Mouse (Mus musculus) heart, embryonic 13.5 days (tissue): ENCODE data around the gene Ncapg2. TPM values are rescaled to one million over a fixed set of nuclear protein-coding genes. Genes with fewer than 3 reads are reported as not detected.

ENCODE experiments used
- ATAC-seq: fragments of 200-750 bp; cut with Nextera tagmentation; 2 replicates; pipeline ENCODE4 v1.8.0; 2017; ENCODE audit warnings: moderate TSS enrichment; ENCODE audit not compliant: insufficient number of reproducible peaks, low FRiP score, low TSS enrichment; ENCODE audit errors: extremely low read depth
- H3K27ac ChIP-seq: fragments of 300-500 bp; sonication (generic); replicated peaks from 2 replicates; pipeline ENCODE4 v1.5.1; 2015; ENCODE audit warnings: moderate library complexity, mild to moderate bottlenecking, inconsistent platforms
- H3K27me3 ChIP-seq: fragments of 300-500 bp; sonication (generic); replicated peaks from 2 replicates; pipeline ENCODE4 v1.6.1; 2015; ENCODE audit warnings: mild to moderate bottlenecking, inconsistent platforms
- H3K36me3 ChIP-seq: fragments of 300-500 bp; sonication (generic); 2 replicates; pipeline ENCODE4 v1.6.1; 2015; ENCODE audit warnings: mild to moderate bottlenecking, inconsistent platforms
- H3K4me1 ChIP-seq: fragments of 300-500 bp; sonication (generic); 2 replicates; pipeline ENCODE4 v1.6.1; 2015; ENCODE audit warnings: inconsistent platforms
- H3K4me2 ChIP-seq: fragments of 300-500 bp; sonication (generic); 2 replicates; pipeline ENCODE4 v1.6.1; 2015; ENCODE audit warnings: inconsistent platforms, mild to moderate bottlenecking, moderate library complexity
- H3K4me3 ChIP-seq: fragments of 300-500 bp; sonication (generic); 2 replicates; pipeline ENCODE4 v1.5.1; 2015; ENCODE audit warnings: moderate library complexity, mild to moderate bottlenecking, inconsistent platforms
- H3K9ac ChIP-seq: fragments of 300-500 bp; sonication (generic); 2 replicates; pipeline ENCODE4 v1.6.1; 2015; ENCODE audit warnings: inconsistent platforms, mild to moderate bottlenecking, moderate library complexity
- H3K9me3 ChIP-seq: fragments of 300-500 bp; sonication (generic); 2 replicates; pipeline ENCODE4 v1.6.1; 2016; ENCODE audit warnings: inconsistent platforms
- WGBS: fragments of 180-500 bp; shearing (Covaris S2); methylation state at CpG from one replicate; pipeline ENCODE4 v1.1.7; 2015; ENCODE audit warnings: mixed read lengths; 5-methylcytosine and 5-hydroxymethylcytosine counted together
- polyA plus RNA-seq: library from polyadenylated mRNA; unstranded; fragments of >200 nt; fragmentation: Nextera tagmentation; extraction: Ambion mirVana; gene quantifications from 2 replicates; pipeline ENCODE4 v1.2.1, GENCODE M21; 2015

Ncapg2 gene
- polyA plus RNA-seq, 1 experiment from 2014 or later, result 21.2 TPM

DNA sequence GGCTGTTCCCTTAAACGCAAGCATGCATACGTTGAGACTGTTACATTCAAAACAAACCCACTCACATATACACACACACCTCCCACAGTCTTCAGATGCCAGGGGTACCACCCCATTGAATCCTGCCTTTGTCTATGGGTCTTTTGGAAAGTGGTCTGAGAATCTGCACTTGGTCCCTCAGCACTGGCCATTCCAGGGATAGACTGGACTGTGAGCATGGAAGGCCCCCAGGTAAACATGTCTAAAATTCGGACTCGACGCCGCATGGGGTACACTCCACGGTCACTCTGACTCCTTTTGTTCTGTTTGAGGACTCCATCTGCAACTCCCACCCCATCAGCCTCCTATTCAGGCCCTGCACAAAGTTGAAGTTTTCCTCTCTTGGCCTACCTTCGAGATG is 79.8 kb downstream of the Ncapg2 start:
- Histone ChIP-seq H3K9me3 (no peaks in the 10 kb centered on the region), H3K27me3 (peaks cover 47% of the 10 kb centered on the region), H3K4me2 (peak overlapping the region; percentile 99), H3K4me3 (no peak overlapping the region; the same call in 1 of the 2 replicates), H3K27ac (no peak overlapping the region), H3K36me3 (no peaks in the 10 kb centered on the region), H3K4me1 (peaks cover 10% of the 10 kb centered on the region), H3K9ac (no peak overlapping the region)
- WGBS, result 70% methylated on average over 8 of the region's 8 CpGs
- ATAC-seq, result no peak

DNA sequence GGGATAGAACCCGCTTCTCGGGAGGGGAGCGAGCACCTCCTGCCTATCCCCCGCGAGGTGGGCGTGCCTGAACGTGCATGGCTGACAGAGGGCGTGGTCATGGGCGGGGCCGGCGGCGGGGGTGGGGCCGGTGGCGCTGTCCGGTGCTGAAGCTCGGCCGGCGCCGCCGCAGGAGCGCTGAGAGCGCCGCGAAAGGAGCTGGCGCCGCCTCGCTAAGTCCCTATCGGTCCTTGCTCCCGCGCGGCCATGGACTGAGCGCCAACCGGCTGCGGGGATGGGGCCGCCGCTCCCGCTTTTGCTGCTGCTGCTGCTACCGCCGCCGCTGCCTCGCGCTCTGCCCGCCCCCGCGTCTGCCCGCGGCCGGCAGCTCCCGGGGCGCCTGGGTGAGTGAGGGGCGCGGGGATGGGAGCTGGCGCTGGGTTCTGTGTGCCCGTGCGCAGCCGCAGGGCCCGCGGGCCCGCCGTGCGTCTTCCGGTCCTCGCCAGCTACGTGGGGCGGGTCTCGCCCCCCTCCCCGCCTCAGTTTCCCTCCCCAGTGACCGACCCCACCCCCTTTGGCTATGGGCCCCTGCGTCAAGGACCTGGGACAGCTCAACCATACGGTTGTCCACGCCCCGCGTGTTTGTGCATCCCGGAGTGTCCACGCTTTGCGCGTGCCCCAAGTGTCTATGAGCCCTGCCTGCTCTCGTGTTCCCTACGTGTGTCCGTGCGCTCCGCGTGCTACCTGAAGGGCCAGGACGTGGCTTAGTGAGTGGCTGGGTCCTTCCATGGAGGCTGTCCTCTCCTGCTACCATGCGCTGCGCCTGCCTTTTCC is 80.6 kb downstream of the Ncapg2 start, which contains the start of gene Ptprn2:
Gene Ptprn2, plus strand, starts transcription at position 130 of the 813 bp plus-strand sequence.
- no peaks in the 10 kb centered on the region for H3K36me3 ChIP-seq
- peak; percentile 79 for ATAC-seq
- peaks cover 47% of the 10 kb centered on the region for H3K27me3 ChIP-seq
- no peaks in the 10 kb centered on the region for H3K9me3 ChIP-seq
- no peak within 1 kb of the TSS for H3K27ac ChIP-seq
- WGBS, result under 1% methylated on average over 86 of the region's 86 CpGs
- peak within 1 kb of the TSS; percentile 99 for H3K4me2 ChIP-seq
- H3K4me3 ChIP-seq, result peak within 1 kb of the TSS; percentile 65
- H3K9ac ChIP-seq, result peak within 1 kb of the TSS; percentile 52; the same call in 1 of the 2 replicates
- peaks cover 10% of the 10 kb centered on the region for H3K4me1 ChIP-seq

DNA sequence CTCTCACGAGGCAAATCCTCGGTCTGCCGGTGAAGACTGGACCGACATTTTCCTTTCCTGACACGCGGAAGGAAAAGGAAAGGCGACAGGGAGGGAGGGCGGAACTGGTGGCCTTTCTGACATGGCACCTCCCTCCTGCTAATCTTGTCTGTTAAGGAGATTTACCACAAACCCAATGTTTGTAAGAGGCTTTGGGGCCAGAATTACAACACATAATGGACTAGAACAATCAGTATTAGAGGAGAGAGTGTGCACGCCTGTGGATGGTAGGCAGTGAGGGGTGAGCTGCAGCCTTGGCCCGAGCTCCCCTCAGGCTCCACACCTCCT is 81.2 kb downstream of the Ncapg2 start:
- peak overlapping the region; percentile 65 for H3K4me3 ChIP-seq
- peaks cover 10% of the 10 kb centered on the region for H3K4me1 ChIP-seq
- 0 out of 2 replicates have a peak overlapping the region, but pooled peaks have one; percentile 24 for H3K9ac ChIP-seq
- WGBS, result 1% methylated on average over 10 of the region's 10 CpGs
- H3K27me3 ChIP-seq, result peaks cover 47% of the 10 kb centered on the region
- no peak for ATAC-seq
- no peak overlapping the region for H3K27ac ChIP-seq
- no peaks in the 10 kb centered on the region for H3K9me3 ChIP-seq
- H3K4me2 ChIP-seq, result peak overlapping the region; percentile 99
- no peaks in the 10 kb centered on the region for H3K36me3 ChIP-seq

GRCm38 (mm10) chr12:116488836-116489235 is 83.6 kb downstream of the Ncapg2 start:
- H3K36me3 ChIP-seq, result no peaks in the 10 kb centered on the region
- 61% methylated on average over 8 of the region's 8 CpGs for WGBS
- no peak overlapping the region for H3K4me2 ChIP-seq
- peaks cover 47% of the 10 kb centered on the region for H3K27me3 ChIP-seq
- H3K9ac ChIP-seq, result no peak overlapping the region
- no peaks in the 10 kb centered on the region for H3K9me3 ChIP-seq
- no peak overlapping the region for H3K4me3 ChIP-seq
- peaks cover 10% of the 10 kb centered on the region for H3K4me1 ChIP-seq
- ATAC-seq, result no peak
- no peak overlapping the region for H3K27ac ChIP-seq

- no peaks in the 10 kb centered on the region for H3K9me3 ChIP-seq
- 50% methylated on average over 5 of the region's 5 CpGs for WGBS
- no peak for ATAC-seq
These were observed 85.6 kb downstream of the Ncapg2 start for GRCm38 (mm10) chr12:116490575-116491356.

GRCm38 (mm10) chr12:116498666-116499065 is 93.5 kb downstream of the Ncapg2 start:
- H3K9ac ChIP-seq, result no peak overlapping the region
- peaks cover 8% of the 10 kb centered on the region; the same call in 1 of the 2 replicates for H3K4me1 ChIP-seq
- H3K9me3 ChIP-seq, result no peaks in the 10 kb centered on the region
- H3K36me3 ChIP-seq, result no peaks in the 10 kb centered on the region
- H3K27me3 ChIP-seq, result no peaks in the 10 kb centered on the region
- no peak overlapping the region for H3K4me2 ChIP-seq
- no peak overlapping the region for H3K4me3 ChIP-seq
- no peak overlapping the region for H3K27ac ChIP-seq
- ATAC-seq, result no peak

More at GRCm38 (mm10) chr12:116490575-116491356, 85.6 kb downstream of the Ncapg2 start:
- Histone ChIP-seq H3K36me3 (no peaks in the 10 kb centered on the region), H3K4me1 (peaks cover 10% of the 10 kb centered on the region), H3K4me2 (no peak overlapping the region), H3K27ac (no peak overlapping the region), H3K27me3 (peaks cover 33% of the 10 kb centered on the region), H3K4me3 (no peak overlapping the region), H3K9ac (no peak overlapping the region)

DNA sequence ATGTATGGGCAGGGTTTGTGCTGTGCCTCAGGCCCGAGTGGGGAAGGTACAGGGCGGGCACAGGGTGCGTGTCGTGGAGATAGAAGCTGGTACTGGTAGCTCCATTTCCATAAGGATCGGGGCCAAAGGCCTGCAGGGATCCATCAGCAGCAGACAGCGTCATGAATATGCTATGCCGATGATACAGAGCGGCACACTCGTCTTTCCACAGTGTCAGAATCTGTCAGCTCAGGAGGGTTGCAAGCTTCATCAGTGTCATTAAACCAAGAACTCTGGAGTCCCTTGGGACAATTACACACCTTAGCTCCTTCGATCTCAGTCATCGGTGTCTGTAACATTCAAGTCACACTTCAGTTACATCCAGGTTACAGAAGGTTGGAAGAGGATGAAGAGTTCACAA is 95.5 kb downstream of the Ncapg2 start:
- Histone ChIP-seq H3K27ac (no peak overlapping the region), H3K9me3 (no peaks in the 10 kb centered on the region), H3K36me3 (no peaks in the 10 kb centered on the region), H3K4me3 (no peak overlapping the region), H3K27me3 (no peaks in the 10 kb centered on the region), H3K9ac (no peak overlapping the region), H3K4me1 (peaks cover 8% of the 10 kb centered on the region; the same call in 1 of the 2 replicates), H3K4me2 (no peak overlapping the region)
- ATAC-seq, result no peak
- 80% methylated on average over 11 of the region's 11 CpGs for WGBS

GRCm38 (mm10) chr12:116512482-116512881 is 107.3 kb downstream of the Ncapg2 start:
- Histone ChIP-seq H3K4me2 (no peak overlapping the region), H3K9me3 (0 out of 2 replicates have a peak, but pooled peaks cover 4% of the 10 kb centered on the region), H3K4me1 (no peaks in the 10 kb centered on the region), H3K4me3 (no peak overlapping the region), H3K27me3 (no peaks in the 10 kb centered on the region), H3K9ac (no peak overlapping the region), H3K27ac (no peak overlapping the region), H3K36me3 (no peaks in the 10 kb centered on the region)
- WGBS, result 72% methylated on average over 1 of the region's 1 CpGs
- ATAC-seq, result no peak

Other genes with a start within 250 kb of the Ncapg2 start
- gene Wdr60, start 142.4 kb upstream of the Ncapg2 start, polyA plus RNA-seq, result 5.3 and 5.7 TPM in 2 replicates
- not detected in 2 replicates for gene Gm11027, start 130.0 kb upstream of the Ncapg2 start, polyA plus RNA-seq
- gene Esyt2, start 124.2 kb upstream of the Ncapg2 start, polyA plus RNA-seq, result 9.9 and 10.4 TPM in 2 replicates
- 0.05 and 0.15 TPM in 2 replicates for gene Ptprn2, start 80.3 kb downstream of the Ncapg2 start, polyA plus RNA-seq